Mouse (Mus musculus): ENCODE measurements around the gene Ube2d2b. TPM values are rescaled to one million over a fixed set of nuclear protein-coding genes. Genes with fewer than 3 reads are reported as not detected.

Gene Ube2d2b
- polyA plus RNA-seq, 1 experiment from 2014 or later = 0.95 TPM

DNA sequence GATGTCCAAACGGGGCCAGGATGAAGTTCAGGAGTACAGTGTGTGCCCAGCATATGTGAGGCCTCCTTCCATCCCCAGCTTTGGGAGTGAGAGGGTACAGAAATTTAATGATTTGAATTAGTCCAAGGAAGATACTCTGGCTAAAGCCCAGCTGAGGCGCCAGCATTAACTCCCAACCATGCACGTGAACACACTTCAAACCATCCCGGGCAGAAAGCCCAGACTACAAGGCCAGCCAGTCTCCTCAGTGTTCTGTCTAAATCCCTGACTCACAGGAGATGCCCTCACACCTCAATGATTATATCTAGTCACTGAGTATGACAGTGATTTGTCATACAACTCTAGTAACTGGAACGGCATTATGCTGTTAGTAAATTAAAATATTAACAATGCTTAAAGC, 17.4 kb downstream of the Ube2d2b start:
- Histone ChIP-seq H3K9me3 (ENCODE audit: control insufficient read depth, low read length) (no peaks in the 10 kb centered on the region), H3K36me3 (ENCODE audit: control insufficient read depth, insufficient read depth, low read length) (no peaks in the 10 kb centered on the region), H3K4me1 (ENCODE audit: control insufficient read depth, insufficient read depth, low read length) (no peaks in the 10 kb centered on the region), H3K27me3 (ENCODE audit: control insufficient read depth, insufficient read depth, low read length) (no peaks in the 10 kb centered on the region), H3K27ac (ENCODE audit: low read depth, low read length) (no peak overlapping the region), H3K9ac (ENCODE audit: low read depth, low read length) (no peak overlapping the region), H3K4me2 (replicated peaks; ENCODE audit: low read depth, low read length) (no peak overlapping the region), H3K4me3 (ENCODE audit: low read length) (no peak overlapping the region)
- 86% methylated on average over 5 of the region's 5 CpGs for WGBS
- no peak for ATAC-seq (ENCODE audit: low FRiP score, low TSS enrichment)

DNA sequence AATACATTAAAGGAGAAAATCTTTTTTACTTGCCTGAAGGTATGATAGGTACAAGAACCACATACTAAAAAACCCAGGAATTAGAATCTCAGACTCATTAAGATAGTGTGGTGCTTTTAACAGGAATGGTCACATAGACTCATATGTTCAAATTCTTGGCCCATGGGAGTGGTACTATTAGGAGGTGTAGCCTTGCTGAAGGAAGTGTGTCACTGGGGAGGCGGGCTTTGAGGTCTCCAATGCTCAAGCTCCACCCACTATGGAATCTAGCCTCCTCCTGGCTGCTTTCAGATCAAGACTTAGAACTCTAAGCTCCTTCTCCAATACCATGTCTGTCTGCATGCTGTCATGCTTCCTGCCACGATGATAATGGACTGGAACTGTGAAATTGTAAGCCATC, 17.9 kb downstream of the Ube2d2b start:
- H3K4me1 ChIP-seq (ENCODE audit: control insufficient read depth, insufficient read depth, low read length) = no peaks in the 10 kb centered on the region
- no peaks in the 10 kb centered on the region for H3K27me3 ChIP-seq (ENCODE audit: control insufficient read depth, insufficient read depth, low read length)
- H3K27ac ChIP-seq (ENCODE audit: low read depth, low read length) = no peak overlapping the region
- H3K9me3 ChIP-seq (ENCODE audit: control insufficient read depth, low read length) = no peaks in the 10 kb centered on the region
- WGBS = 71% methylated on average over 2 of the region's 2 CpGs
- H3K36me3 ChIP-seq (ENCODE audit: control insufficient read depth, insufficient read depth, low read length) = no peaks in the 10 kb centered on the region
- H3K4me3 ChIP-seq (ENCODE audit: low read length) = no peak overlapping the region
- ATAC-seq (ENCODE audit: low FRiP score, low TSS enrichment) = no peak
- H3K9ac ChIP-seq (ENCODE audit: low read depth, low read length) = no peak overlapping the region
- H3K4me2 ChIP-seq (replicated peaks; ENCODE audit: low read depth, low read length) = no peak overlapping the region

DNA sequence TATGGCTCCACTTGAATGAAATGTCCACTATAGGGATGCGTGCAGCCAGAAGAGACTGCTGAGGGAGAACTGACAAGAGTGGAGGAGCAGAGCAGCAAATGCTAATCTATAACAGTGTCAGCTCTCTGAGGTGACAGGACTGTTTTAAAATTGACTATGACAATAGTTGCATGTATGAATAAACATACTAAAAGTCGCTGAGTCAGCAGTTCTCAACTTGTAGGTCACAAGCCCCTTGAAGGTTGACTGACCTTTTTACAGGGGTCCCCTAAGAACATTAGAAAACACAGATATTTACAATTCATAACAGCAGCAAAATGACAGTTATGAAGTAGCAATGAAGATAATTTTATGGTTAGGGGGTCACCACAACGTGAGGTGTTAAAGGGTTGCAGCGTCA, 19.1 kb downstream of the Ube2d2b start:
- Histone ChIP-seq H3K9ac (ENCODE audit: low read depth, low read length) (no peak overlapping the region), H3K27me3 (ENCODE audit: control insufficient read depth, insufficient read depth, low read length) (no peaks in the 10 kb centered on the region), H3K36me3 (ENCODE audit: control insufficient read depth, insufficient read depth, low read length) (no peaks in the 10 kb centered on the region), H3K9me3 (ENCODE audit: control insufficient read depth, low read length) (no peaks in the 10 kb centered on the region), H3K4me3 (ENCODE audit: low read length) (no peak overlapping the region), H3K4me2 (replicated peaks; ENCODE audit: low read depth, low read length) (no peak overlapping the region), H3K4me1 (ENCODE audit: control insufficient read depth, insufficient read depth, low read length) (no peaks in the 10 kb centered on the region), H3K27ac (ENCODE audit: low read depth, low read length) (no peak overlapping the region)
- 90% methylated on average over 4 of the region's 4 CpGs for WGBS
- ATAC-seq (ENCODE audit: low FRiP score, low TSS enrichment) = no peak

DNA sequence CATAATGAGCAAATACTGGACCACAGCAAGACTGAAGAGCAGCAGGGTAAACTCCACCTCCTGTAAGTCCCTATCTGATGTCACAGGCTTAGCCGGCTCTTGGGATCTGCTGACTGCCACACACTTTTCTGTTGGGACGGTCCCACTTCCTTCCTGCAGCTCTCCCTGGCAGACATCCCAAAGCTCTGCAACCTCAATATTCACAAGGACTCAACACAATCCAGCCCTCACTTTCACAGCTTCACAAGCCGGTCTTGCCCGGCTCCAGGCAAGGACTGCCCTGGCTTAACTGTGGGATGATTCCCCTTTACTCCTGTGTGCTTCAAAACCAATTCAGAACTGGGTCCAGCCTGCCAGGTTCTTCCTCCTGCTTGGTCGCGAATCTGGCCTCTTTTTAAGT, 23.9 kb downstream of the Ube2d2b start:
- Histone ChIP-seq H3K4me2 (replicated peaks; ENCODE audit: low read depth, low read length) (no peak overlapping the region), H3K27me3 (ENCODE audit: control insufficient read depth, insufficient read depth, low read length) (no peaks in the 10 kb centered on the region), H3K9me3 (ENCODE audit: control insufficient read depth, low read length) (no peaks in the 10 kb centered on the region), H3K27ac (ENCODE audit: low read depth, low read length) (no peak overlapping the region), H3K9ac (ENCODE audit: low read depth, low read length) (no peak overlapping the region), H3K4me1 (ENCODE audit: control insufficient read depth, insufficient read depth, low read length) (no peaks in the 10 kb centered on the region), H3K4me3 (ENCODE audit: low read length) (no peak overlapping the region), H3K36me3 (ENCODE audit: control insufficient read depth, insufficient read depth, low read length) (no peaks in the 10 kb centered on the region)
- 43% methylated on average over 6 of the region's 6 CpGs for WGBS
- ATAC-seq (ENCODE audit: low FRiP score, low TSS enrichment) = no peak

DNA sequence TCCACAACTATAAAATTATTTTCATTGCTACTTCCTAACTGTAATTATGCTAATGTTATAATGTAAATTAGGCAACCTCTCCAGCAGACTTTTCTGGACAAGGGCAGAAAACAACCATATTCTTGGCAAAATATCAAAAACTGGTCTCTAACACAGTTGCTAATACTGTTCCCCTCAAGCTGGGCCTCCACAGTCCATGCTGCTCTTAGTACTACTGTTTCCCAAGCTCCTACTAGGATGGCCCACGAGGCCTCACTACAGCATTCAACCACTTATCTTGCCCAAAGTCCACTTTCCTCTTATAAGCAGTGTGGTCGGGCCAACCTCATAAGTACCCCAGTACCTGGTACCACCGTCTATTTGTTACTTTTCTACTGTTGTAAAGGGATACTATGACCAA, 24.7 kb downstream of the Ube2d2b start:
- Histone ChIP-seq H3K4me1 (ENCODE audit: control insufficient read depth, insufficient read depth, low read length) (no peaks in the 10 kb centered on the region), H3K4me2 (replicated peaks; ENCODE audit: low read depth, low read length) (no peak overlapping the region), H3K36me3 (ENCODE audit: control insufficient read depth, insufficient read depth, low read length) (no peaks in the 10 kb centered on the region), H3K9ac (ENCODE audit: low read depth, low read length) (no peak overlapping the region), H3K4me3 (ENCODE audit: low read length) (no peak overlapping the region), H3K27ac (ENCODE audit: low read depth, low read length) (no peak overlapping the region), H3K9me3 (ENCODE audit: control insufficient read depth, low read length) (no peaks in the 10 kb centered on the region), H3K27me3 (ENCODE audit: control insufficient read depth, insufficient read depth, low read length) (no peaks in the 10 kb centered on the region)
- 79% methylated on average over 3 of the region's 3 CpGs for WGBS
- no peak for ATAC-seq (ENCODE audit: low FRiP score, low TSS enrichment)

DNA sequence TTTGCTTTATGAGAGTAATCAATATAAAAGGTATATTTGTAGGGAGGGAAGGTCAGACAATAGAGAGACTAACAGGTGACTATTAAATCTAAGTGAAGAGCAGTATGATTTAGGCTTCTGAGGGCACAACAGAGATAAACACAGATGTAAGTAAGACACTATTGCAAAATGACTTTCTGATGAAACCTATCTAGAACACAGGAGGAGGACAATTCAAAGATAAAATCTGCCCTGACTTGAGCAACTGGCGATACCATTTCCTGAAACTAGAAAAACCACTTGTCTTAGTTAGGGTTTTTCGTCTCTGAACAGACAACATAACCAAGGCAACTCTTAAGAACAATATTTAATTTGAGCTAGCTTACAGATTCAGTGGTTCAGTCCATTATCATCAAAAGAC, 25.6 kb downstream of the Ube2d2b start:
- no peaks in the 10 kb centered on the region for H3K27me3 ChIP-seq (ENCODE audit: control insufficient read depth, insufficient read depth, low read length)
- 83% methylated on average over 2 of the region's 2 CpGs for WGBS
- no peak for ATAC-seq (ENCODE audit: low FRiP score, low TSS enrichment)
- no peak overlapping the region for H3K4me2 ChIP-seq (replicated peaks; ENCODE audit: low read depth, low read length)
- no peaks in the 10 kb centered on the region for H3K9me3 ChIP-seq (ENCODE audit: control insufficient read depth, low read length)
- no peaks in the 10 kb centered on the region for H3K4me1 ChIP-seq (ENCODE audit: control insufficient read depth, insufficient read depth, low read length)
- H3K27ac ChIP-seq (ENCODE audit: low read depth, low read length) = no peak overlapping the region
- no peak overlapping the region for H3K4me3 ChIP-seq (ENCODE audit: low read length)
- H3K9ac ChIP-seq (ENCODE audit: low read depth, low read length) = no peak overlapping the region
- no peaks in the 10 kb centered on the region for H3K36me3 ChIP-seq (ENCODE audit: control insufficient read depth, insufficient read depth, low read length)

DNA sequence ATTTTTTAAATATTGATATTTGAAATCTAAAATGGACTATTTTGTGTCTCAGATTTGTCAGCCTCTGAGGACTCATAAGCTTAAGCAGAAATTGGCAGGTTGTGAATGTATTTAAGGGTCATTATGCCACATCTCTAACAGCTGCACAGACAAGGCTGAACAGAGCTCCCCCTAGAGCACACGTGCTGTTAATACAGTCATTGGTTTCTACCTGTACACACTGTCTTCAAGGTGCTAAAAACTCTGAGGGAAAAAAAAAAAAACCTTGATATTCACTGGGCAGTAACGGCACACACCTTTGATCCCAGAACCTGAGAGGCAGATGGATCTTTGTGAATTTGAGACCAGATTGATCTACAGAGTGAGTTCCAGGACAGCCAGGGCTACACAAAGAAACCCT, 29.1 kb downstream of the Ube2d2b start:
- no peak overlapping the region for H3K27ac ChIP-seq (ENCODE audit: low read depth, low read length)
- no peak overlapping the region for H3K4me2 ChIP-seq (replicated peaks; ENCODE audit: low read depth, low read length)
- 56% methylated on average over 2 of the region's 2 CpGs for WGBS
- H3K36me3 ChIP-seq (ENCODE audit: control insufficient read depth, insufficient read depth, low read length) = no peaks in the 10 kb centered on the region
- H3K27me3 ChIP-seq (ENCODE audit: control insufficient read depth, insufficient read depth, low read length) = no peaks in the 10 kb centered on the region
- no peak overlapping the region for H3K4me3 ChIP-seq (ENCODE audit: low read length)
- no peak overlapping the region for H3K9ac ChIP-seq (ENCODE audit: low read depth, low read length)
- H3K9me3 ChIP-seq (ENCODE audit: control insufficient read depth, low read length) = no peaks in the 10 kb centered on the region
- ATAC-seq (ENCODE audit: low FRiP score, low TSS enrichment) = no peak
- 0 out of 2 replicates have a peak, but pooled peaks cover under 1% of the 10 kb centered on the region for H3K4me1 ChIP-seq (ENCODE audit: control insufficient read depth, insufficient read depth, low read length)

DNA sequence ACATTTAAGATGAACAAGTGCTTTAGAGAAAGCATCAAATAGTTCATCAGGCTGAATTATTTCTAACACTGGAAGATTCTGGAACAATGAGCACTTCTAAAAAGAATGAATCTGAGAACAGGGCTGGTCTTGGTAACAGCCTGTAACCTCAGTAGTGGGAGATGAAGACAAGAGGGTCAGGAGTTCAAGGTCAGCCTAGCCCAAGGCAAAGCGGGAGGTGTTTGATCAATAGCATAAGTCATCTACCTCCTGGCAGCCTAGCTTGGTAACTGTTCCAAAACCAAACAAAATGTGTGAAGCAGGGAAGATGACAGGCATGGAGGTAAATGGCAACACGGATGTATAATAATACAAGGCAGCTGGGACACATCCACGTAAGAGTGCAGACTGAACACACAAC, 34.1 kb downstream of the Ube2d2b start:
- no peak overlapping the region for H3K4me2 ChIP-seq (replicated peaks; ENCODE audit: low read depth, low read length)
- H3K9ac ChIP-seq (ENCODE audit: low read depth, low read length) = no peak overlapping the region
- WGBS = 72% methylated on average over 3 of the region's 3 CpGs
- H3K4me3 ChIP-seq (ENCODE audit: low read length) = no peak overlapping the region
- H3K27me3 ChIP-seq (ENCODE audit: control insufficient read depth, insufficient read depth, low read length) = no peaks in the 10 kb centered on the region
- ATAC-seq (ENCODE audit: low FRiP score, low TSS enrichment) = no peak
- H3K9me3 ChIP-seq (ENCODE audit: control insufficient read depth, low read length) = no peaks in the 10 kb centered on the region
- H3K27ac ChIP-seq (ENCODE audit: low read depth, low read length) = no peak overlapping the region
- H3K4me1 ChIP-seq (ENCODE audit: control insufficient read depth, insufficient read depth, low read length) = peaks cover 21% of the 10 kb centered on the region
- H3K36me3 ChIP-seq (ENCODE audit: control insufficient read depth, insufficient read depth, low read length) = no peaks in the 10 kb centered on the region

DNA sequence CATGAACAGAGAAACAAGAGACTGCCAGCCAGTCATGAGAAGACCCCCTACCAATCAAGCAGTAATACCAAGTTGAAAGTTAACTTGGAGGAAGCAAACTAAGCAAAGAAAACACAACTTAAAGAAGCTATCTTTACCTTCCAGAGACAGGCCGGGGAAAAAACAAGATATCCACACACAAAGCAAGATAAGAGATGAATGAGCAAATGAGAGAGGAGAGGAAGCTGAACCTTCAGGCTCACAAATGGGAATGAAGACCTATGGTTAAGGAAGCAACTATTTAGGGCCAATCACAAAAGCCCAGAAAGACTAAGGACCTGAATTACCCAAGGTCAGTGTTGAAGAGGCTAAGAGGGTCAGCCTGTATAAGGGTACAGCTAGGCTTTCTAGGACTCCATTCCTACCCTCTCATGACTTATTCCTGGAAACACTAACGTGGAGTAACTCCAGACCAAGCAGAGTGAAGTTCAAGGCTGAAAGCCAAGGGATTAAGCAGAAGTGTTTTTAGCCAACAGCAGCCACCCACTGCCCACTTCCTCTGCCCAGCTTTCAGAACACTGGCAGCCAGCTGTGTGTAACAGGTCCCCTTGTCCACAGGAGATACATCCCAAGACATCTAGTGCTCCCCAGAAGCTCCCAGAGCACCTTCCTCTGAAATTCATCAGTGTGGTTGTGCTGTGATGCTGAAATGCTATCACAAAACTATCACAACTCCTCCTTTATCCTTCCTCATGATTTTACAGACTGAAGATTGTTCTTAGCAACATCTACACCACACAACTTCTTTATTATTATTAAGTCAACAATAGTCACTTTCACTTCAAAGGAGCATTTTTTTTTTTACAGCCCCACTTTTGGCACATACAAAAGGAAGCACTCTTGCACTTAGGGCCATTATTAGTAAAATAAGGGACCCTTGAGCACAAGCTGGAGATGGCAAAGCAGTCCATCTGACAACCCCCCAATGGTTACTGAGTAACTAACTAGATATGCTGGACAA, 36.5 kb downstream of the Ube2d2b start:
- Histone ChIP-seq H3K9me3 (ENCODE audit: control insufficient read depth, low read length) (no peaks in the 10 kb centered on the region), H3K27ac (ENCODE audit: low read depth, low read length) (no peak overlapping the region), H3K4me3 (ENCODE audit: low read length) (no peak overlapping the region), H3K36me3 (ENCODE audit: control insufficient read depth, insufficient read depth, low read length) (no peaks in the 10 kb centered on the region), H3K4me1 (ENCODE audit: control insufficient read depth, insufficient read depth, low read length) (peaks cover 21% of the 10 kb centered on the region), H3K27me3 (ENCODE audit: control insufficient read depth, insufficient read depth, low read length) (no peaks in the 10 kb centered on the region), H3K9ac (ENCODE audit: low read depth, low read length) (no peak overlapping the region), H3K4me2 (replicated peaks; ENCODE audit: low read depth, low read length) (no peak overlapping the region)
- ATAC-seq (ENCODE audit: low FRiP score, low TSS enrichment) = no peak
- 81% methylated on average over 2 of the region's 2 CpGs for WGBS
